Mouse (Mus musculus) urinary bladder, adult 2 months (tissue): ENCODE measurements around the gene Ift46. TPM values are rescaled to one million over a fixed set of nuclear protein-coding genes. Genes with fewer than 3 reads are reported as not detected.

ENCODE experiments used
- DNase-seq: peaks from one replicate; pipeline ENCODE4 v3.0.0; 2022; ENCODE audit warnings: low spot score
- polyA plus RNA-seq: library from polyadenylated mRNA; depleted of rRNA; stranded (reverse); fragments of >200 nt; gene quantifications from 2 replicates; pipeline ENCODE4 v1.2.3, GENCODE M21; 2012; rRNA removed

The Ift46 gene
- polyA plus RNA-seq, 1 experiment = 82.5 TPM

DNA sequence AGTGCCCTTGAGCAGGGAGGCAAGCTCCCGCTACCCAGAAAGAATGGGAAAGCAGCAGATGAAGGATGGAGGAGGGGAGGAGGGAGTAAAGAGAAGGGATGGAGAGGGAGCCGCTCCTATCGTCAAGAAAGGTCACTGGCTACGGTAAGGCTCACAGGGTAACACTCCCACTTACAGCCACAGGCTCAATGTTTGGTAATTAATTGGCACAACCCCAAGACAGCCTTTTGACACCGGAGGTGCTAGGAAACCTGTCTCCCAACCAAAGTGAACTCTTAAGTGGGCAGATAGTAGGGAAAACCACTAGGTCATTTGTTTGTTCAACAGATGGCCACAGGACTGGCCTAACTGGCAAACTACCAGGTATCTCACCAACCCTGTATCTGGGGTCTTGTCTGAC lies 39.4 kb downstream of the Ift46 start:
- no peak for DNase-seq

DNA sequence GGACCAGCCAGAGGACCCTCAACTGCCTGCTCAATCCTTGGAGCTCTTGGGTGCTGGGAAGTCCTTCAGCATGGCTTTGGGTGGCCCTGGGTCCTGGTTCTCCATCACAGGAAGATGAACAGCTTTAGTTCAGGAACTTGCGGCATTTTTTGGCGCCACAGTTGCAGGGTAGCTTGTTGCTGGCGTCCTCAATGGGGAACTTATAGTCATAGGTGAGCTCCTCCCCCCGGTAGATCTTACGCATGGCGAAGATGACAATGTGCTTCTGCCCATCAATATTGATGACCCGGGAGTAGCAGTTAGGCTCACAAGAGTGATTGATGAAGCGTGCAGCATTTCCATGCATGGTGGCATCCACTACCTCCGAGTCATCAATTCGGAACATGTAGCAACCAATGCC lies 40.1 kb downstream of the Ift46 start:
- no peak for DNase-seq

DNA sequence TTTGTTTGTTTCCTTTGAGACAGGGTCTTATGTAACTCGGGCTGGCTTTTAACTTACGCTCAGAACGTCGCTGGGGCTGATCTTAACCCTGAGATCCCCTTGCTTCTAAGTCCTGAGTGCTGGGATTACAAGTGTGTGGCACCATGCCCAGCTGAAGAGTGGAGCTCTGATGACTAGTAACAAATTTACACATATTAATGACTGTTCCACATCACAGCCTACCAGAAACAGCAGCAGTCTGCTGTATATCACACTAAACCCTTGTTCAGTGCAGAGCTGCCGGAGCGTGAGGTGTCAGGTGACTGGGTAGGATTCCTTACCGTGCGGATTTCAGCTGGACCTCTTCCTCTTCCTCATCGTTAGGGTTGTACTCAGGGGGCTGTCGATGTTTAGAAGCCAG lies 42.6 kb downstream of the Ift46 start:
- no peak for DNase-seq

DNA sequence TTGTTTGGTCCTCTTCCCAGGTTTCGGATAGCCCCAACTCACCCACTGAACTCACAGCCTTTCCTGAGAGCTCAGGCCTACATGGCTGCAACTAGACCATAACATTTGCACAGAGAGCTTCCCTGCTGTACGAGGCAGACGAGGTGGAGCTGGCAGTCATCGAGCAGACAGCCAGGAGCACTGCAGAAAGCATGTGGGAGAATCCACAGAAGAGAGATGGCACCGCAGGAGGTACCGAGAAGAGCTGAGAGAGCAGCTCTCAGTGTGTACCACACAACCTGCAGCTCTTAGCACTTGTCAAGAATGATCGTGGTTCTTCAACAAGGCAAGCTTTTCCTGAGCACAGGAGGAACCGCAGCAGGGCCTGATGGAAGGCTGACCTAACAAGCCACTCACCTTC lies 46.5 kb downstream of the Ift46 start:
- no peak for DNase-seq

DNA sequence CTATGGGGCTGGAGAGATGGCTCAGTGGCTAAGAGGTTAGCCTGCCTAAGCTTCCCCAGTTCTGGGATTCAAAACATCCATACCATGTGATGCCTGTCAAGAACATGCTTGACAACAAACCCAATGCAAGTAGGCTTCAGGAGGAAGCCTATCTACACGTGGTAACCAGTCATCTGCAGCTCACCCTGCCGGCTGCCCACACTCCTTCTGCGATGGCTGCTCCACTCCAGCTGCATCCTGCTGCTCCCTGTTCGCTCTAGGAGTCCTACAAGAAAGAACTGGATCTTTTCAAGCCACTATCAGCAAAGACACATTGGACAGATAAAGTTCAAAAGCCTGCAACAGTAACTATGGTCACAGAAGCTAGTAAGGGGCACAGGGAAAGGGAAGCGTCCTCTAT lies 49.8 kb downstream of the Ift46 start:
- DNase-seq = no peak

DNA sequence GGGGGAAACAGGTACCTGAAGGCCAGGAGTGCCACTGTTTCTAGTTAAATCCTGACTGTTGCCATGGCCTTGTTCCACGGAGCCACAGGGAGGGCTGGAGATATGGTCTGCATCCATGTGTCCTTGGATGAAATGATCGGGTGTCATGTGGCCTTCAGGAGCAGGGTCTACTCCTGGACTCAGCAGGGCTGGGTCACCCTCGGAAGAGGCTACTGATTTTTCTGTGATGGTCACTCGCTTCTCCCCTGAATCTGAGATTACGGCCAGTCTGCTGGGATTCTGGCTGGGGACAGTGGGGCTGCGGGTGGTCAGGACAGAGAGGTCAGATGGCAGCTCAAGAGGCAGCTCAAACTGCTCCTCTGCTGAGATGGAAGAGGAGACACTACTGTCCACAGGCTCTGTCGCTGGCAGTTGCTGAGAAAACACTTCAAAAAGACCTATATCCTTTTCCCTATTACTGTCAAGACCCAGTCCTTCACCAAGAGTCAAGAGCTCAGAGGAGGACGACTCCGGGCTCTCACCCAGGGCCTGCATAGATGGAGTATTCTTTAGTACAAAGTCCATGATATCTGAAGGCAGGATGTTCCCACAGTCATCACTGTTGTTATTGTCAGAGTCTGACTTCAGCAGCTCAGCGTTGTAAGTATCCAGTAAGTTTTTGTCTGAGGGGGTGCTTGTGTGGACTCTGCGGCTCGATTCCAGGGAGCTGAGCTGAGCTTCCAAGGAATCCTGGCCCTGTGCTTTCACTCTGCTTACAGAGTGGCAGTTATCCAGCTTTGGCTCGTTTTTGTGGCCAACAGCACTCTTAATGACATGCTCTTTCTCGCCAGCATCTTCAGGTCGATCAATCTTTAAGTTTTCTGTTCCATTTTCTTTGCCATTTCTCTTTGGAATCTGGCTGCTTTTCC lies 52.5 kb downstream of the Ift46 start:
- no peak for DNase-seq

DNA sequence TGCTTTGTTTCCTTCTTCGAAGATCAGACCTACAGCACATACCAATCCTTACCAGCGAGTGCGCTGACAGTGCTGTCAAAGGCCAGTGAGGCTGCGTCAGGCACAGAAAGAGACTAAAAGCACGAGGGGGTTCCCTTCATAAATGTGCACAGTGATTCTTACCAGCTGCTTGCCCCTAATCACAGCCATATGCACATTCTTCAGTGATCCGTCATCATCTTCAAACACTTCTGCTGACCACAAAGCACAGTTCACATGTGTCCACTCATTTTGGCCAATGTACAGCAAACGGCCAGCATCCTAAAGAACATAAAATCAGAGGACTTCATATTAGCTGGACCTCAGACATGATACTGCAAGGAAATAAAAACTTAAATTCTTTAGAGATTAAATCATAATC lies 59.0 kb downstream of the Ift46 start:
- DNase-seq = no peak

DNA sequence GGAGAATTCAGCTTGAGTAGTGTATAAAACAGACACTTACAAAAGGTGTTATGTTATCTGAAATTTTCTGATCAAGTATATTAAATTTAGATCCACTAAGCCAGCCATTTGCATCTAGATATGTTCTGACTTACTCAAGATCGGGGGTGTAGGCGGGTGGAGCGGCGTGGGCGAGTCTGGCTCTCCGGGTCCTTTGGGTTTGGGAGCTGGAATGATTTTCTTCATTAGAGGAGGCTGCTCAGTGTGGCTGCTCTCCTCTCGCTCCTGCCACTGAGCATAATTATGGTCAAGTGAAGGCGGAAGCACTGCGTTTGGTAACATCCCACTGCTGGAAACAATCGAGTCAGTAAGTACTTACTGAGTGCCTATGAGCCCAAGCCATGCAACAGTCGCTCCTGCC lies 61.2 kb downstream of the Ift46 start:
- DNase-seq = no peak

DNA sequence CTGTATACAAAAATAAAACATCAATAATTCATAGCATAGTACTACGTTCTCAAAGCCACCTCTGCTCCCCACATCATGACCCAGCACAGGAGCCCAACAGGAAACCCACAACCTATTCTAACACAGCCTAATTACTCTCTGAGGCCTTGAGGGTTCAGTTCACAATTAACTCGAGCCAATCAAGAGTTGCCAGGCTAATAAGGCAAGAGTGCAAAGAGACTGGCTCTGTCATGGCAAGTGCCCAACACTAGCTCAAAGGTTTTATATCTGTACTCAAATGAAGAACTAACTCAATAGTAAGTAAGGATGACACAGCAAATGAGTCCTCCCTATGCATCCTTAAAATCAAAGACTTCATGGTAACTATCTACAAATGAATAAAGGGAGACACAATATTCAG lies 62.8 kb downstream of the Ift46 start:
- DNase-seq = no peak

DNA sequence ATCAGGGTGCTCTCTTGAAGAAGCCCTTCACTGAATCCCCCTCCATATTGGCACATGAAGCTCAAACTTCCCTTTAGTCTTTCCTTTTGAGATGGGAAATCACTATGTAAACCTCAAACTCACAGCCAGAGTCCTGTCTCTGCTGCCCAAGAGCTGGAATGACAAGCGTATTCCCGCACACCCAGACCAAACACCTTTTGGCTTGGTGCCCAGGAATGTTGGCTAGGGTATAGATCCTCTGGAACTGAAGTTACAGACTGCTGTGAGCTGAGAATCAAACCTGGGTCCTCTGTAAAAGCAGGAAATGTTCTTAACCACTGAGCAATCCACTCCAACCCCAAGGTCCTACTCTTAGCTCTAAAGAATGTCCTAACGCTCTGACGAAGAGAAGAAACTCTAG lies 64.6 kb downstream of the Ift46 start:
- no peak for DNase-seq

DNA sequence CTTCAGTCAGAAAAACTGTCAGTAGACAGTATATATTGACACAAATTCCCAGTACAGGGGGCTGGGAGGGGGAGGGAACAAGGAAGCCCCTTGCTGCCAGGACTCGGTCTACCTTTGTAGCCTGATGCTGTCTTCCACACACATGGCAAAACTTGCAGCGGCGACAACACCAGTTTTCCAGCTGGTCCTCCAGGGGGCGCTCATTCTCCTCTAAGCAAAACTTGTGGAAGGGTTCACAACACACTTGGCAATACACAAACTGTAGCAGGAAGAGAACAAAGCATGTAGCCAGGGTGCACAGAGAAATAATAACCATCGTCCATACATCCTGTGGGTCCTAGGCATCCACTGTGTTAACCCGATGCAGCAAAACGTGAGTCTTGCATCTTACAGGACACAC lies 68.7 kb downstream of the Ift46 start:
- DNase-seq = peak; percentile 51

DNA sequence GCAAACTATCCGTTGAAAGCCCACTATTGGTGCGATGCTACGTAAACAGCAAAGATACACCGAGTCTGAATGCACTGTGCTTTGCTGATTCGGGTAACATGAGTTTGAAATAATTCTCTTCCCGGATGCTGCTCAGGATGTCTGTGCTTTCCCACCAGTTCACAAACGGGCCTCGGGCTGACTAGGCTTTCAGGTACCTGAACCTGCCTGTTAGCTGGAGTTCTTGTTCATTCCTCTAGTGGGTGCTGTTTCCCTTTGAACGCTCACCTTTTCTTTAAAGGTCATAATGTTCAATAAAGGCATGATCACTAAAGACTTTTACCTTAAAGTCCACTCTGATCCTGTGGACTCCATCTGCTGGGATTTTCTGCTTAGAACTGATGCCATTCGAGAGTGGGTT lies 73.5 kb downstream of the Ift46 start:
- no peak for DNase-seq

Other genes starting within 250 kb of the Ift46 start
- 0.11 and 0.16 TPM in 2 replicates for gene Cxcr5, start 206.0 kb upstream of the Ift46 start, polyA plus RNA-seq
- gene Ddx6, start 163.0 kb upstream of the Ift46 start, polyA plus RNA-seq = 28.2 and 47.5 TPM in 2 replicates
- not detected in 2 replicates for gene Treh, start 94.7 kb upstream of the Ift46 start, polyA plus RNA-seq
- gene Phldb1, start 32.7 kb upstream of the Ift46 start, polyA plus RNA-seq = 75.3 and 87.2 TPM in 2 replicates
- gene Arcn1, start 63 bp upstream of the Ift46 start, polyA plus RNA-seq = 64.2 and 77.2 TPM in 2 replicates
- 6.9 and 8.3 TPM in 2 replicates for gene Tmem25, start 31.4 kb downstream of the Ift46 start, polyA plus RNA-seq
- gene Ttc36, start 35.2 kb downstream of the Ift46 start, polyA plus RNA-seq = 3.5 and 4.1 TPM in 2 replicates
- gene Kmt2a, start 113.4 kb downstream of the Ift46 start, polyA plus RNA-seq = 11.7 and 16.2 TPM in 2 replicates
- gene Atp5l, start 152.8 kb downstream of the Ift46 start, polyA plus RNA-seq = 679 and 839 TPM in 2 replicates
- 23.2 and 29.1 TPM in 2 replicates for gene Ube4a, start 197.7 kb downstream of the Ift46 start, polyA plus RNA-seq
- gene Cd3g, start 212.5 kb downstream of the Ift46 start, polyA plus RNA-seq = 1.5 and 1.8 TPM in 2 replicates
- 0.55 and 0.68 TPM in 2 replicates for gene Cd3d, start 213.9 kb downstream of the Ift46 start, polyA plus RNA-seq
- 0.94 and 0.98 TPM in 2 replicates for gene Cd3e, start 241.7 kb downstream of the Ift46 start, polyA plus RNA-seq